Mouse (Mus musculus): ENCODE measurements around the gene Prr15. TPM values are rescaled to one million over a fixed set of nuclear protein-coding genes. Genes with fewer than 3 reads are reported as not detected.

Prr15 gene
- polyA plus RNA-seq, 1 experiment = 166 TPM

DNA sequence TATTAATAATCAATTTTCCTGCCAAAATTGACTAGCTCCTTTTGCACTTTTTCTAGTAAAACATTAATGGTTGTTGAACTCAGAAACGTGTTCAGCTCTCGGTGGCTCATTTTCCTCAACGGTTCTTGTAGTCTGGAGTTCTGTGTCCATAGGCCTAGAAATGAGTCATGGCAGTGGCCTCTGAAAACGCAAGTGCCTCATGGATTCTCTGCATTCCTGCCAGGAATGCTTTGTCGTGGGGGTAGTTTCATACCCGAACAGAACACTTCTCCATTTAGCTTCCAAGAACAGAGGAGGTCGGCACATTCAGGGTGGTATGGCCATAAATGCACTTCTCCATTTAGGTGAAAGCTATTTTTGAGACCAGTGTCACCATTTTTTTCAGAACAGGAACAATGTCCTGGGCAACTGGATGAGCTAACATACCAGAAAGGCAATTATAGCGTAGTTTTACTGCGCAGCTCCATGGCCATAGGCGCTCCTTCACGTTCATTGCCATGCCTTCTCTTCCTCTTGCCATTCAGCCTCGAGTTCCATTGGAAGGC lies 41.4 kb upstream of the Prr15 start:
- no peak for TF ChIP-seq POLR2A (IDR thresholded peaks at IDR 0.05; ENCODE audit: low read depth, low read length)
- TF ChIP-seq CTCF (IDR thresholded peaks at IDR 0.05; ENCODE audit: extremely low read depth, insufficient read length, insufficient replicate concordance, low read depth, low read length) = no peak
- H3K4me3 ChIP-seq (ENCODE audit: low read depth, low read length) = no peak overlapping the region
- no peaks in the 10 kb centered on the region for H3K27me3 ChIP-seq (ENCODE audit: control insufficient read depth, insufficient read depth, low read length)
- H3K36me3 ChIP-seq (ENCODE audit: control insufficient read depth, insufficient read depth, low read length) = peaks cover 2% of the 10 kb centered on the region; the same call in 1 of the 2 replicates
- 84% methylated on average over 12 of the region's 12 CpGs for WGBS
- peaks cover 8% of the 10 kb centered on the region; the same call in 1 of the 2 replicates for H3K4me1 ChIP-seq (ENCODE audit: control insufficient read depth, insufficient read depth, insufficient read length, low read length)
- H3K27ac ChIP-seq (ENCODE audit: insufficient read depth, low read depth, low read length) = no peak overlapping the region

DNA sequence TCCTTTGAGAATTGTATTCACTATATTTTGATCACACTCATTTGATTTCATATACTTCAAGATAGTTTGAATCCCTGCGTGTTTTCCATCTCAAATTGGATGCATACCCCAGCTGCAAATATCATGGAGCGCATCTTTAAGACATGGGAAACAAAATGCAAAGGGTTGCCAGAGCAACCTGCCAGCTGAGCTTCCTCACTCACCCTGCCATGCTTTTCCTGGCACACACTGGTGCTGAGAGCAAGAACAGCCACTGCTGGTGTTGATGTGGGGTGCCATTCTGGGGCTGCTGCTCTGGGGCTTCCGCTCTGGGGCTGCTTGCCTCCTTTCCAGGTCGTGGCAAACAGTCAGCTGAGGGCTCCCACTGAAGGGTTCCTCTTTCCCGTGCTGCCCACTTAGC lies 38.8 kb upstream of the Prr15 start:
- no peak overlapping the region for H3K4me3 ChIP-seq (ENCODE audit: low read depth, low read length)
- TF ChIP-seq POLR2A (IDR thresholded peaks at IDR 0.05; ENCODE audit: low read depth, low read length) (no peak), CTCF (IDR thresholded peaks at IDR 0.05; ENCODE audit: extremely low read depth, insufficient read length, insufficient replicate concordance, low read depth, low read length) (no peak)
- peaks cover 2% of the 10 kb centered on the region; the same call in 1 of the 2 replicates for H3K36me3 ChIP-seq (ENCODE audit: control insufficient read depth, insufficient read depth, low read length)
- 85% methylated on average over 5 of the region's 5 CpGs for WGBS
- no peaks in the 10 kb centered on the region for H3K27me3 ChIP-seq (ENCODE audit: control insufficient read depth, insufficient read depth, low read length)
- peaks cover 8% of the 10 kb centered on the region; the same call in 1 of the 2 replicates for H3K4me1 ChIP-seq (ENCODE audit: control insufficient read depth, insufficient read depth, insufficient read length, low read length)
- H3K27ac ChIP-seq (ENCODE audit: insufficient read depth, low read depth, low read length) = no peak overlapping the region

DNA sequence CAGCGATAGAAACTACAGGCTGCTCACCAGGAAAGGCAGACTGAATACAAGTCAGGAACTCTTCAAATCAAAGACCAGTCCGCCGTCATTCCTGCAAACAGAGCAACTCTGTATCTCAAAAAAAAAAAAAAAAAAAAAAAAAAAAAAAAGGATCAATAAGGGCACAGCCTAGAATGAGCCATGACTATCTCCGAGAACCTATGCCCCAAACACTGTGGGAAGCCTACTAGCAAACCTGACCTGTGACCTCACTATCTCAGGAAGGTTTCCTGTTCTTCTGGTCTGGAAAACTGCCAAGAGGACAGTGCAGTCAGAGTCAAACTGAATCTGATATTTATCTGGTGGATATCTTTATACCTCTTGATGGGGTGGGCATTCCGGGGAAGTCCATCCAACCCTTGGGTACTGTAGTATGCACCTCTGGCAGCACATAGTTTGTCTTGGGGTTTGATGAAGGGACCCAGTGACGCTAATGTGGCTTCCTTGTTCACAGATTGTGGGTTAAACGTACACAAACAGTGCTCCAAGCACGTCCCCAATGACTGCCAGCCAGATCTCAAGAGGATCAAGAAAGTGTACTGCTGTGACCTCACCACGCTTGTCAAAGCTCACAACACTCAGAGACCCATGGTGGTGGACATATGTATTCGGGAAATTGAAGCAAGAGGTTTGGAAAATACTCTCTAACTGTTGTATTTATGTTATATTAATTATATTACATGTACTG lies 35.7 kb upstream of the Prr15 start:
- WGBS = 25% methylated on average over 10 of the region's 10 CpGs
- TF ChIP-seq POLR2A (IDR thresholded peaks at IDR 0.05; ENCODE audit: low read depth, low read length) (no peak), CTCF (IDR thresholded peaks at IDR 0.05; ENCODE audit: extremely low read depth, insufficient read length, insufficient replicate concordance, low read depth, low read length) (no peak)
- no peak overlapping the region for H3K4me3 ChIP-seq (ENCODE audit: low read depth, low read length)
- no peaks in the 10 kb centered on the region for H3K27me3 ChIP-seq (ENCODE audit: control insufficient read depth, insufficient read depth, low read length)
- peak overlapping the region; percentile 94 for H3K27ac ChIP-seq (ENCODE audit: insufficient read depth, low read depth, low read length)
- peaks cover 8% of the 10 kb centered on the region; the same call in 1 of the 2 replicates for H3K4me1 ChIP-seq (ENCODE audit: control insufficient read depth, insufficient read depth, insufficient read length, low read length)
- H3K36me3 ChIP-seq (ENCODE audit: control insufficient read depth, insufficient read depth, low read length) = peaks cover 5% of the 10 kb centered on the region; the same call in 1 of the 2 replicates

DNA sequence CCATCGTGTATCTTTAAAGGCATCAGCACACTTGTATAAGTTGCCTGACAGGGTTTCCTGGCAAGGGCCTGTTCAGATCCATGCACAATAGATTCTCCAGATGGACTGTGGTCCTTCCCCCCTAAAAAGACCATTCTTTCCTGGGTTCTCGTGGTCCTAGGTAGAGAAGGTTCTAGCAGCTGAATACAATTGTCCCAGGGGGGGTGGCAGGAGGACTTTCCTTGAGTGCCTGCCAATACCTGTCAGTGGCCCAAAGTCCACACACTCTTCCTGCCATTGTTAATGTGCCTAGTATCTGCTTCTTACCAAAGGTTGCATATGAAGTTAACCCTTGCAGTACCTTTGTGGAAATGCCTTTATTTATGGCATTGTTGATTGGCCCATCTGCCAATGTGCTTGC lies 28.4 kb upstream of the Prr15 start:
- peaks cover 10% of the 10 kb centered on the region; the same call in 1 of the 2 replicates for H3K4me1 ChIP-seq (ENCODE audit: control insufficient read depth, insufficient read depth, insufficient read length, low read length)
- H3K36me3 ChIP-seq (ENCODE audit: control insufficient read depth, insufficient read depth, low read length) = peaks cover 16% of the 10 kb centered on the region
- no peak overlapping the region for H3K4me3 ChIP-seq (ENCODE audit: low read depth, low read length)
- 33% methylated on average over 2 of the region's 2 CpGs for WGBS
- H3K27ac ChIP-seq (ENCODE audit: insufficient read depth, low read depth, low read length) = peak overlapping the region; percentile 80
- TF ChIP-seq POLR2A (IDR thresholded peaks at IDR 0.05; ENCODE audit: low read depth, low read length) (no peak), CTCF (IDR thresholded peaks at IDR 0.05; ENCODE audit: extremely low read depth, insufficient read length, insufficient replicate concordance, low read depth, low read length) (no peak)
- H3K27me3 ChIP-seq (ENCODE audit: control insufficient read depth, insufficient read depth, low read length) = no peaks in the 10 kb centered on the region

DNA sequence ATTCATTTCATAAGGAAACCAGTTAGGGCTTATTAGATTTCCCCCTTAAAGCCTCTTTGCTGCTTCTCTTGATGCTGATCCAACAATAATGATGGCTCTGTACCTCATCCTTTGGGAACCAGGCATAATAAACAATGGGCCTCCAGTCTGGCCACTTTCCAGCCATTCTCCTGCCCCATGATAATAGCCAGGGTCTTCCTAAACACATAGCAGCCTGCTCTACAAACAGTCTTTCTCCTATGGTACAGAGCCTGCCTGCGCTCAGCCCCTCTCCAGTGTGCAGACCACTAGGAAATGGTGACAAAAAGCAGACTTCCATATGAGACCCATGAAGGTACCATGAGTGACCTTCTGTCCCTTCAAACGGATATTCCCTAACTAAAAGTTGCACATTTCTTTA lies 26.2 kb upstream of the Prr15 start:
- H3K27ac ChIP-seq (ENCODE audit: insufficient read depth, low read depth, low read length) = no peak overlapping the region
- peaks cover 19% of the 10 kb centered on the region for H3K4me1 ChIP-seq (ENCODE audit: control insufficient read depth, insufficient read depth, insufficient read length, low read length)
- H3K27me3 ChIP-seq (ENCODE audit: control insufficient read depth, insufficient read depth, low read length) = no peaks in the 10 kb centered on the region
- no peak overlapping the region for H3K4me3 ChIP-seq (ENCODE audit: low read depth, low read length)
- WGBS = 85% methylated on average over 2 of the region's 2 CpGs
- peaks cover 13% of the 10 kb centered on the region for H3K36me3 ChIP-seq (ENCODE audit: control insufficient read depth, insufficient read depth, low read length)
- TF ChIP-seq POLR2A (IDR thresholded peaks at IDR 0.05; ENCODE audit: low read depth, low read length) (no peak), CTCF (IDR thresholded peaks at IDR 0.05; ENCODE audit: extremely low read depth, insufficient read length, insufficient replicate concordance, low read depth, low read length) (no peak)

DNA sequence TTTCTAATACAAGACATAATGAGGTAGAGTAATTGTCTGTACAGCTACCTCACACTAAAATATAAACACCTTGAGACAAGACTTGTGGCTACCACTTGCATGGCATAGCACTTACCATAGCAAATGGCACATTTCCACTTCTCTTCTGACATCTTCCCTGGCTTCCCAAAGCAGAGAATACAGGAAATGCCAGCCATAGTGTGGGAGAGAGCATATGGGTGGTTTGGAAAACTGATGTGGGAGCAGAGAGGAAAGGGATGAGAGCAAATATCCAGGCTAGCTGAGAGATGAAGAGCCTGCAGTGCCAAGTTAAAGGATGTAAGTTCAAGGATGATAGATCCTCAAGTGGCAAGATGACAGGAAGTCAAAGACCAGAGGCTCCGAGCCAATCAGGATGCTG lies 19.9 kb upstream of the Prr15 start:
- H3K27me3 ChIP-seq (ENCODE audit: control insufficient read depth, insufficient read depth, low read length) = no peaks in the 10 kb centered on the region
- H3K36me3 ChIP-seq (ENCODE audit: control insufficient read depth, insufficient read depth, low read length) = peaks cover 3% of the 10 kb centered on the region; the same call in 1 of the 2 replicates
- H3K4me3 ChIP-seq (ENCODE audit: low read depth, low read length) = no peak overlapping the region
- TF ChIP-seq POLR2A (IDR thresholded peaks at IDR 0.05; ENCODE audit: low read depth, low read length) = no peak
- TF ChIP-seq CTCF (IDR thresholded peaks at IDR 0.05; ENCODE audit: extremely low read depth, insufficient read length, insufficient replicate concordance, low read depth, low read length) = no peak
- H3K4me1 ChIP-seq (ENCODE audit: control insufficient read depth, insufficient read depth, insufficient read length, low read length) = peaks cover 10% of the 10 kb centered on the region
- no peak overlapping the region for H3K27ac ChIP-seq (ENCODE audit: insufficient read depth, low read depth, low read length)
- 90% methylated on average over 1 of the region's 1 CpGs for WGBS

DNA sequence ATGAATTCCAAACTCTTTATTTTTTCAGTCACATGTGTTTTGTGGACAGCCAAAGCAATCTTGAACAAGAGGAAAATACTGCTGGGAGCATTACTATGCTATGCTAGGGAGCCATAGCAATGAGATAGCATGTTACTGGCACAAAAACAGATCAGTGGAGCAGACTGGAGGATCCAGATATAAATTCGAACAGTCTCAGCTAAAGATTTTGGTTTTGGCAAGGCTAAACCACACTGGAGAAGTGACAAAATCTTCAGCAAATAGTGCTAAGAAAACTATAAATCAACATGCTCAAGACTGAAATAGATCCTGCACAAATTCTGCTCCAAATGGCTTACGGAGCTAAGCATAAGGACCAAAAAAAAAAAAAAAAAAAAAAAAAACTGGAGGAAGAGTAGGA lies 12.6 kb upstream of the Prr15 start:
- no peaks in the 10 kb centered on the region for H3K36me3 ChIP-seq (ENCODE audit: control insufficient read depth, insufficient read depth, low read length)
- H3K4me1 ChIP-seq (ENCODE audit: control insufficient read depth, insufficient read depth, insufficient read length, low read length) = no peaks in the 10 kb centered on the region
- no peak overlapping the region for H3K4me3 ChIP-seq (ENCODE audit: low read depth, low read length)
- H3K27me3 ChIP-seq (ENCODE audit: control insufficient read depth, insufficient read depth, low read length) = no peaks in the 10 kb centered on the region
- no peak for TF ChIP-seq CTCF (IDR thresholded peaks at IDR 0.05; ENCODE audit: extremely low read depth, insufficient read length, insufficient replicate concordance, low read depth, low read length)
- no peak for TF ChIP-seq POLR2A (IDR thresholded peaks at IDR 0.05; ENCODE audit: low read depth, low read length)
- 84% methylated on average over 2 of the region's 2 CpGs for WGBS
- no peak overlapping the region for H3K27ac ChIP-seq (ENCODE audit: insufficient read depth, low read depth, low read length)
